Mouse (Mus musculus) lung, postnatal 10 days (tissue): ENCODE data around the gene Fam186b.

Experiments used
- DNase-seq: peaks from one replicate; pipeline ENCODE4 v3.0.0; 2021

The Fam186b gene

DNA sequence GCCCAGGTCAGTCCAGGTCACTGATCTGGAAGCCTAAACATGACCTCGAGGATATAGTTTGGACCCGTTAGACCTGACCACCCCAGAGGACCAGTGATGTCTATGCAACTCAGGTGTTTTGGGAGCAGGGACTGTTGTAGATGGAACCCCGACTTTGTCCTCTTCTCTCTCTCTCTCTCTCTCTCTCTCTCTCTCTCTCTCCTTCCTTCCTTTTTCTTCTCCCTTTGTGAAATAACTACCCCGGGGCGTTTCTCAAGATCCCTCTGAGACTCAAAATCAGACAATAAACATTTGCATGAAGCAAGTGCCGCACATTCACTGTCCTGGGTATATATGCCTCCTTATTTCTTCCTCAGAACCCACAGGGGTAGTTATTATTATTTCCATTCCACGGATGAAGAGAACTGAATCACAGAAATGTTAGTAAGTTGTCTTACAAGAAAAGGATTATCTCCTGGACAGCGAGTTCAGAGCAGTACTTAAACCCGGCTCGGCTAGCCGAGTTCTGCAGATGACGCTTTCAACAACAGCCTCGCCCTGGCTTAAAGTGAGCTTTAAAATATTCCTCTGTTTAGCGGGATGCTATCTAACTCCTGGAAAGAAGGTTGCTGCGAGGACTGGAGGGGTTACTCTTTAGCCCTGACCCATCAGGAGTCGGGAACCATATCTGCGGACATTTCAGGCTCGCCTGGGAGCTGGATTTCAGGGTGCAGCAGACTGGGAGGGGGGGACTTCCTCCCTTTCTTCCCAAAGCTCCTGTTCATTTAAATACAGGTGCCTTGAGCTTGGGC, 72.7 kb downstream of the Fam186b start:
- DNase-seq = no peak

DNA sequence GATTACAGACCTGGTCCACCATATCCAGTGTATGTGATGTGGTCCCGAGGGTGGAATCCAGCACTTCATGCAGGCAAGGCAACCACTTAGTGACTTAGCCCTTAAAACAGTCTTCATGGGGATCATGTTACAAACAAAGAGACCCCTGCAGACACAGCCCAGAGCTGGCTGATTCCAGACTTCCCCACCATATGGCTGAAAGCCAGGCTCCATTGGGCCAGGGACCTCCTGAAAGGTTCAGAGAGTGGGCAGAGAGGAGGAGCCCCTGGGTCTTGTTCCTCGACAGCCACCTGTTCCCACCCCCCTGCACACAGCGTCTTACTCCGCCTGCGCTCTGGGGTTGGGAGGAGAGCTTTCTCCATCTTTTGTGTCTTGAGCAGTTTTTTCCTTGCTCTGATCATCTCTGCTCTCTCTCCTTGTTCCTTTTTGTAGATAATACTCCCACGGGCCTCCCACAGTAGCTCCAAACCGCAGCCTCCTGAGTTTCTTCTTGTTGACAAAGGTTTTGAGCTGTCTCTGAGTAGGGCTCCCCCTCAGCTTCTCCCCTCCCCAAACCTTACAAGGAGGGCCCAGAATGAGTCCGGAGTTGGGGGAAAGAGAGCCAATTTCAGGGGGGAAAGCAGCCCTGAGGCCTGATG, 74.3 kb downstream of the Fam186b start:
- DNase-seq = no peak
